Mouse (Mus musculus) cortical plate, adult 2 months (tissue): Measurements from ENCODE around the gene Smyd1.

ENCODE experiments used
- CTCF ChIP-seq: fragments of 200-500 bp; IDR thresholded peaks from 2 replicates; pipeline ENCODE4 v1.5.1; 2011; ENCODE audit warnings: mild to moderate bottlenecking, control low read depth, low read length; ENCODE audit not compliant: insufficient read depth; ENCODE audit errors: extremely low read depth
- POLR2A ChIP-seq: fragments of 200-500 bp; IDR thresholded peaks from 2 replicates; pipeline ENCODE4 v1.6.1; 2011; ENCODE audit warnings: mild to moderate bottlenecking, low read length, control low read depth; ENCODE audit not compliant: insufficient read depth; ENCODE audit errors: extremely low read depth

- TF ChIP-seq POLR2A (no peak), CTCF (no peak)
Measured at GRCm38 (mm10) chr6:71227157-71227770, 94.8 kb downstream of the Smyd1 start.
